Mouse (Mus musculus) MEL (cell line): ENCODE measurements at regions not wholly inside any gene's neighbourhood (a gene's known extent, or its start where the extent isn't known, plus 50 kb on each side); places are given as distances from the start of the nearest gene placed in this dataset.

Experiments
- DNase-seq: peaks from one replicate; pipeline ENCODE4 v3.0.0; 2011; ENCODE audit warnings: low read depth, low spot score
- H3K27ac ChIP-seq: 2 replicates; pipeline ENCODE4 v1.5.1; 2012; ENCODE audit warnings: low read depth, mild to moderate bottlenecking, control low read depth, low read length, moderate library complexity; ENCODE audit not compliant: control insufficient read depth
- H3K27me3 ChIP-seq, 2 experiments: fragments of 150-350 bp in 1 of 2; sonication (generic) in 1 of 2; 2 replicates each; pipeline ENCODE4 v1.6.1; 2012; ENCODE audit warnings: low read length in 2 of 2, mild to moderate bottlenecking in 2 of 2, improper control_type of control experiment in 1 of 2, moderate library complexity in 1 of 2; ENCODE audit not compliant: insufficient read depth in 2 of 2, control insufficient read depth in 1 of 2
- H3K36me3 ChIP-seq, 2 experiments: 2 replicates each; pipeline ENCODE4 v1.6.1; 2012 to 2014; ENCODE audit warnings: low read length in 2 of 2, improper control_type of control experiment in 1 of 2, inconsistent platforms in 1 of 2, mild to moderate bottlenecking in 1 of 2; ENCODE audit not compliant: insufficient read depth in 2 of 2, control insufficient read depth in 1 of 2
- H3K4me1 ChIP-seq, 2 experiments: fragments of 150-350 bp in 1 of 2; sonication (generic) in 1 of 2; 2 replicates each; pipeline ENCODE4 v1.6.1; 2012; ENCODE audit warnings: low read length in 2 of 2, improper control_type of control experiment in 1 of 2, mild to moderate bottlenecking in 1 of 2; ENCODE audit not compliant: insufficient read depth in 2 of 2, control insufficient read depth in 1 of 2
- H3K4me3 ChIP-seq, 2 experiments: fragments of 150-350 bp in 1 of 2; sonication (generic) in 1 of 2; 2 replicates each; pipeline ENCODE4 v1.5.1; 2012; ENCODE audit warnings: low read depth in 2 of 2, low read length in 2 of 2, mild to moderate bottlenecking in 2 of 2, moderate library complexity in 2 of 2, control low read depth in 1 of 2, improper control_type of control experiment in 1 of 2; ENCODE audit not compliant: control insufficient read depth in 1 of 2, insufficient read depth in 1 of 2
- H3K79me2 ChIP-seq: 2 replicates; pipeline ENCODE4 v1.6.1; 2012; ENCODE audit warnings: mild to moderate bottlenecking, low read length, moderate library complexity; ENCODE audit not compliant: control insufficient read depth, poor library complexity, insufficient read depth
- H3K9ac ChIP-seq: 2 replicates; pipeline ENCODE4 v1.6.1; 2012; ENCODE audit warnings: low read depth, mild to moderate bottlenecking, control low read depth, low read length, moderate library complexity; ENCODE audit not compliant: control insufficient read depth, poor library complexity, severe bottlenecking
- H3K9me3 ChIP-seq: fragments of 150-350 bp; sonication (generic); replicated peaks from 2 replicates; pipeline ENCODE4 v1.6.1; 2012; ENCODE audit warnings: mild to moderate bottlenecking, low read length, improper control_type of control experiment, moderate library complexity; ENCODE audit not compliant: insufficient read depth
- EP300 ChIP-seq, 2 experiments: IDR thresholded peaks; 2 replicates each; pipeline ENCODE4 v1.6.1; 2011; ENCODE audit warnings: improper control_type of control experiment in 2 of 2, low read length in 2 of 2, low read depth in 1 of 2, mild to moderate bottlenecking in 1 of 2
- GABPA ChIP-seq: IDR thresholded peaks from 2 replicates; pipeline ENCODE4 v1.6.1; 2012; ENCODE audit warnings: low read depth, mild to moderate bottlenecking, inconsistent platforms, low read length, improper control_type of control experiment, moderate library complexity
- KAT2A ChIP-seq: conservative IDR thresholded peaks from 2 replicates; pipeline ENCODE4 v1.6.1; 2012; ENCODE audit warnings: low read depth, low read length, improper control_type of control experiment, inconsistent platforms
- MAFK ChIP-seq: IDR thresholded peaks from 2 replicates; pipeline ENCODE4 v1.6.1; 2011; ENCODE audit warnings: low read depth, mild to moderate bottlenecking, low read length, improper control_type of control experiment, borderline replicate concordance
- MXI1 ChIP-seq: IDR thresholded peaks from 2 replicates; pipeline ENCODE4 v1.6.1; 2011; ENCODE audit warnings: mild to moderate bottlenecking, low read depth, low read length, improper control_type of control experiment
- NRF1 ChIP-seq: IDR thresholded peaks from 2 replicates; pipeline ENCODE4 v1.6.1; 2014; ENCODE audit warnings: low read depth, mild to moderate bottlenecking, inconsistent platforms, low read length, improper control_type of control experiment, moderate library complexity; ENCODE audit not compliant: poor library complexity, insufficient read depth, severe bottlenecking
- POLR2A ChIP-seq, 2 experiments: IDR thresholded peaks; 2 replicates each; pipeline ENCODE4 v1.6.1; 2011 to 2012; ENCODE audit warnings: low read length in 2 of 2, mild to moderate bottlenecking in 2 of 2, control low read depth in 1 of 2, improper control_type of control experiment in 1 of 2, low read depth in 1 of 2, moderate library complexity in 1 of 2; ENCODE audit not compliant: control insufficient read depth in 1 of 2, insufficient read depth in 1 of 2, poor library complexity in 1 of 2
- POLR2AphosphoS2 ChIP-seq: IDR thresholded peaks from 2 replicates; pipeline ENCODE4 v1.6.1; 2011; ENCODE audit warnings: low read length, improper control_type of control experiment
- SIN3A ChIP-seq: IDR thresholded peaks from 2 replicates; pipeline ENCODE4 v1.6.1; 2012; ENCODE audit warnings: low read length, improper control_type of control experiment, inconsistent platforms
- SMC3 ChIP-seq: IDR thresholded peaks from 2 replicates; pipeline ENCODE4 v1.6.1; 2011; ENCODE audit warnings: low read depth, low read length, improper control_type of control experiment
- TAL1 ChIP-seq: IDR thresholded peaks from 2 replicates; pipeline ENCODE4 v1.6.1; 2012; ENCODE audit warnings: mild to moderate bottlenecking, inconsistent platforms, low read length, moderate library complexity, mixed read lengths
- UBTF ChIP-seq: IDR thresholded peaks from 2 replicates; pipeline ENCODE4 v1.6.1; 2012; ENCODE audit warnings: low read depth, mild to moderate bottlenecking, inconsistent platforms, low read length, improper control_type of control experiment, moderate library complexity, borderline replicate concordance; ENCODE audit not compliant: insufficient read depth
- USF1 ChIP-seq: IDR thresholded peaks from 2 replicates; pipeline ENCODE4 v1.6.1; 2014; ENCODE audit warnings: low read depth, mild to moderate bottlenecking, inconsistent platforms, low read length, improper control_type of control experiment, moderate library complexity
- USF2 ChIP-seq, 2 experiments: IDR thresholded peaks; 2 replicates each; pipeline ENCODE4 v1.6.1; 2011 to 2012; ENCODE audit warnings: improper control_type of control experiment in 2 of 2, low read length in 2 of 2, borderline replicate concordance in 1 of 2, inconsistent platforms in 1 of 2, low read depth in 1 of 2, mild to moderate bottlenecking in 1 of 2; ENCODE audit not compliant: insufficient read depth in 1 of 2
- ZC3H11A ChIP-seq: IDR thresholded peaks from 2 replicates; pipeline ENCODE4 v1.6.1; 2012; ENCODE audit warnings: low read depth, mild to moderate bottlenecking, inconsistent platforms, low read length, improper control_type of control experiment

DNA sequence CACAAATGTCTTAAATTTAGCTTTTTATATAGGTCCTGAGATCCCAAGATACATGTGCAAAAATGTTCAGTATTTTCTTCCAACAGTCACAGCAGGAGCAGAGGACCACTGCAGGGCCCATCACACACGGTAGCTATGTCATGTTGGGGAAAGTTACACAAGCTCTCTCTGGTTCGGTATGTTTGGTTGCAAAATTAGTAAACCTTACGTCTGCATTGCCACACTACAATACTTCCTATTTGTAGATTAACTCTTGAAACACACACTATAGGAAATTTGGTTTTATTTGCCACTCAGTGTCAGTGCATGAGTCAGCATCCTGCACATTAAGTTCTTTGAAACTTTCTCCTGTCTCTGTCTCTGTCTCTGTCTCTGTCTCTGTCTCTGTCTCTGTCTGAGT is 82.0 kb downstream of the Cth start:
- Histone ChIP-seq H3K27ac (no peak overlapping the region), H3K27me3 (no peaks in the 10 kb centered on the region; a peak in 1 of 4 replicates)
- TF ChIP-seq MXI1 (no peak), POLR2A (IDR thresholded peaks at IDR 0.05; ENCODE audit: control insufficient read depth in 1 of 2, insufficient read depth in 1 of 2, low read depth in 1 of 2, low read length in 2 of 2, poor library complexity in 1 of 2) (no peak), POLR2AphosphoS2 (no peak), ZC3H11A (no peak), USF1 (no peak), SMC3 (no peak), MAFK (no peak), EP300 (IDR thresholded peaks at IDR 0.05; ENCODE audit: low read depth in 1 of 2, low read length in 2 of 2) (no peak), NRF1 (no peak), USF2 (IDR thresholded peaks at IDR 0.05; ENCODE audit: borderline replicate concordance in 1 of 2, insufficient read depth in 1 of 2, low read depth in 1 of 2, low read length in 2 of 2) (no peak)
- TF ChIP-seq, all 39 proteins: peak for 0
- Histone ChIP-seq H3K4me3 (no peak overlapping the region), H3K9ac (no peak overlapping the region), H3K79me2 (no peaks in the 10 kb centered on the region), H3K9me3 (no peaks in the 10 kb centered on the region), H3K4me1 (no peaks in the 10 kb centered on the region), H3K36me3 (0 out of 4 replicates have a peak, but pooled peaks cover 0 to 2% of the 10 kb centered on the region in 2 experiments)
- DNase-seq: no peak

DNA sequence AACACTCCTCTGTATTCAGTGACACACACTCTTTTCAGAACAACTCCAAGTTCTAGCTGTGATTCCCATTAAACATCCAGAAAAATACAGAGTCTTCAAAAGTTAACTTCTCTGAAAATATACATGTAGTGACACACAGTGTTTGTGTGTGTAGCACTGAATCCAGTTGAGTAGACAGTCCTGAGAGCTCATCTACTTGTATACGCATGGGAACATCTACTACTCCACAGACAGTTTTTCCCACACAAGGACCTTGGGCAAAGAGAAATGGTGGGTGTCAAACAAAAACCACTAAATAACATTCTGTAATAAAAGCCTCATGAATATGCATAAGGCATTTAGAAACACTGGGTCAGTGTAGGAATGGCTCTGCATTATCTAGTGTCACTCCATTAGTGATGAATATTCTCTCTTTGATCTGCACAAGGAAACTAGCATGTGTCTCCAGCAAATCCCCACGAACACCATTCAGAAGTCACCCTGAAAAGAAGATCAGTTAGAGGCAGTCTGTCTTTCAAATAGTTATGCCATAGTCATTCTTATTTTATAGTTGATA is 83.6 kb downstream of the Cth start:
- Histone ChIP-seq H3K36me3 (no peaks in the 10 kb centered on the region), H3K79me2 (no peaks in the 10 kb centered on the region), H3K9ac (no peak overlapping the region), H3K27me3 (no peaks in the 10 kb centered on the region; a peak in 1 of 4 replicates), H3K27ac (no peak overlapping the region), H3K4me1 (no peaks in the 10 kb centered on the region), H3K9me3 (no peaks in the 10 kb centered on the region), H3K4me3 (no peak overlapping the region)
- TF ChIP-seq UBTF: no peak
- no peak for TF ChIP-seq SIN3A
- TF ChIP-seq MAFK: no peak
- DNase-seq: no peak

DNA sequence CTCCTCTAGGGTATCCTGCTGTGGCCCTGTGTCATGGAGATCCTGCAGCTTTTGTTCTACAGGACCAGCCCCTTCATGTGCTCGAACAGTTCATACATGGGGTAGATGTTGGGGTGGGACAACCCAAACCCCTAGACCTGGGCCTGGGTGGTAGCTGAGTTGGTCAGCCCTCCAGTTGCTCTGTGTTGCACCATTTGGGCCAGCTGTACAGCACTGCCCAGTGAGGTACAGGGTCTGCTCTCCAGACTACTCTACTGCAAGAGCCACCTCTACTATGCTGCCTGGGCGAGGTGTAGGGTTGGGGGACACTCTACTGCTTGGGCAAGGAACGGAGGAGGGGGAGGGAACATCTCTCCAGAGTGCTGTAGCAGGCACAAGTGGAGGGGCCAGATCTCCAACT is 120.6 kb downstream of the Cth start:
- TF ChIP-seq GABPA (no peak), MXI1 (no peak), KAT2A (no peak), USF1 (no peak), TAL1 (no peak)
- Histone ChIP-seq H3K27ac (no peak overlapping the region), H3K9ac (no peak overlapping the region), H3K4me3 (no peak overlapping the region), H3K9me3 (no peaks in the 10 kb centered on the region), H3K4me1 (no peaks in the 10 kb centered on the region), H3K27me3 (no peaks in the 10 kb centered on the region), H3K79me2 (no peaks in the 10 kb centered on the region), H3K36me3 (no peaks in the 10 kb centered on the region)
- no peak for DNase-seq
